Mouse (Mus musculus): ENCODE results near the gene Nkapd1.

DNA sequence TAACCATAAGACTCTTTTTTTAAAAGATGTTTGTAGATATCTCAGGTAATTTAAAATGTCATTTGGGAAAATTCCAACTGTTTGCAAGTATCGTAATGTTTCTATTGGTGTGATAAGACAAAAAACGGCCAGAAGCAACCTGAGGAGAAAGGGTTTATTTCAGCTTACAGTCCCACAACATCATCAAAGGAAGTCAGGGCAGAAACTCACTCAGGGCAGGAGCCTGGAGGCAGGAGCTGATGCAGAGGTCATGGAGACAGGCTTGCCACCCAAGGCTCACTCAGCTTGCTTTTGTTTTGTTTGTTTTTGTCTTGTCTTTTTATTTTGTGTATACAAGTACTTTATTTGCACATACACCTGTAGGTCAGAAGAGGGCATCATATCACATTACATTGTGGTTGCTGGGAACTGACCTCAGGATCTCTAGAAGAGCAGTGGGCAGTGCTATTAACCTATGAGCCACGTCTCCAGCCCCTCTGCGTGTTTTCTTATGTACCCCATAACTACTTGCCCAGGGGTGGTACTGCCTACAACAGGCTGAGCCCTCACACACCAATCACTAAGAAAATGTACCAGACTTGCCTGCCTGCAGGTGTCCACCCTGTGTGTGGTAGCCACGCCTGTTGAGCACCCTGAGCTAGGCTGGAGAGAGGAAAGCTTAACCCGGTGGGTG, 14.9 kb upstream of the Nkapd1 start:
- TF ChIP-seq CTCF (IDR thresholded peaks at IDR 0.05; ENCODE audit: low read depth, low read length) (no peak), POLR2A (IDR thresholded peaks at IDR 0.05; ENCODE audit: borderline replicate concordance, low read depth, low read length) (no peak)

All from bone marrow macrophage, adult 2 months (primary cell).